Mouse (Mus musculus) cerebellum, adult 2 months (tissue): ENCODE data around the gene Map3k6.

Experiments used
- CTCF ChIP-seq: fragments of 200-500 bp; IDR thresholded peaks from 2 replicates; pipeline ENCODE4 v1.5.1; 2011; ENCODE audit warnings: low read depth, mild to moderate bottlenecking, control low read depth, low read length, moderate library complexity, borderline replicate concordance; ENCODE audit not compliant: insufficient read depth
- POLR2A ChIP-seq: fragments of 200-500 bp; IDR thresholded peaks from 2 replicates; pipeline ENCODE4 v1.6.1; 2011; ENCODE audit warnings: low read length, control low read depth, borderline replicate concordance; ENCODE audit not compliant: insufficient read depth

DNA sequence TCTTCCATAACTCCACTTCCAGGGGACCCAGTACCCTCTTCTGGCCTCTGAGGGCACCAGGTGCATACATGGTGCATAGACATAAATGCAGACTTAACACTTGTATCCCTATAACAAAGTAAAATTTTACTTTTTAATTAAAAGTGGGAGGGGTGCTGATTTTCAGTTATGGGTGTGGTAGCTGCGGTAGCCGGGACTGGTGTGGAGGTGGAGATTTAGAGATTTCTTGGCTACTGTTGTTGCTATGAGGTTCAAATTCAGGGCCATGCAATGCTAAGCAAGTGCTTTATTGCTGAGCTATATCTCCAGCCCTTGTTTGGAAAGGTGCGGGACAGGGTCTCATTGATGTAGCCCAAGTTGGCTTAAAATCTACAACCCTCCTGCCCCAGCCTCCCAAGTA is 21.9 kb upstream of the Map3k6 start:
- no peak for TF ChIP-seq POLR2A
- no peak for TF ChIP-seq CTCF
